8 mouse cellular contexts compared by ENCODE assay signal in genomic region chr7:62463007-62463877, GRCm38 (mm10). TPM values are rescaled to one million over a fixed set of nuclear protein-coding genes. Genes with fewer than 3 reads are reported as not detected.
DNase-seq lines count a peak whose midpoint lies in the region; ATAC-seq lines count a peak whose summit lies in the region.

No protein-coding gene starts in this region.

- H3K27ac ChIP-seq in heart, embryonic 14.5 days (replicated peaks in 1 of 2; ENCODE audit: control insufficient read depth in 1 of 2, insufficient read depth in 1 of 2, low read depth in 2 of 2, low read length in 2 of 2) = peak overlapping the region; percentile 39 to 76
- peak overlapping the region; percentile 61 for H3K27ac ChIP-seq in midbrain, embryonic 16.5 days (ENCODE audit: low read length)

- H3K9ac ChIP-seq in heart, embryonic 14.5 days (ENCODE audit: low read length) = peak overlapping the region; percentile 73
- peak overlapping the region; percentile 63 for H3K9ac ChIP-seq in midbrain, embryonic 16.5 days (ENCODE audit: low read depth, low read length)

- WGBS in heart, embryonic 14.5 days = 23% methylated on average over 55 of the region's 55 CpGs
- 29% methylated on average over 55 of the region's 55 CpGs for WGBS in midbrain, embryonic 16.5 days

- DNase-seq in cerebellum, postnatal 36 days = peak; percentile 2
- DNase-seq in cerebellum, adult 11 months = no peak
- DNase-seq in 3T3-L1 (ENCODE audit: low read depth, low spot score) = peak; percentile 48
- peak; percentile 54 for DNase-seq in embryo, embryonic 11 days
- peak; percentile 5 to 34 for DNase-seq in kidney, postnatal 25 days
- no peak for DNase-seq in natural killer cell, adult 2 months (ENCODE audit: low spot score in 2 of 2)

- no peak; the same call in 1 of the 2 replicates for ATAC-seq in heart, embryonic 14.5 days (ENCODE audit: insufficient number of reproducible peaks, insufficient read depth, low FRiP score, low read depth)
- peak; percentile 50 for ATAC-seq in midbrain, embryonic 16.5 days

- H3K4me3 ChIP-seq in heart, embryonic 14.5 days (ENCODE audit: control insufficient read depth in 1 of 2, insufficient read depth in 1 of 2, low read depth in 1 of 2, low read length in 2 of 2) = peak overlapping the region; percentile 56 to 69
- H3K4me3 ChIP-seq in midbrain, embryonic 16.5 days (ENCODE audit: low read depth, low read length) = peak overlapping the region; percentile 54

- no peaks in the 10 kb centered on the region for H3K4me1 ChIP-seq in heart, embryonic 14.5 days (ENCODE audit: control insufficient read depth in 2 of 2, insufficient read depth in 2 of 2, low read length in 2 of 2)
- H3K4me1 ChIP-seq in midbrain, embryonic 16.5 days (ENCODE audit: control insufficient read depth, insufficient read depth, low read length) = 0 out of 2 replicates have a peak, but pooled peaks cover 4% of the 10 kb centered on the region

- H3K9me3 ChIP-seq in heart, embryonic 14.5 days (ENCODE audit: control insufficient read depth, low read length) = no peaks in the 10 kb centered on the region; the same call in 1 of the 2 replicates
- H3K9me3 ChIP-seq in midbrain, embryonic 16.5 days (replicated peaks; ENCODE audit: control insufficient read depth, low read length, poor library complexity, severe bottlenecking) = peaks cover 5% of the 10 kb centered on the region

- H3K4me2 ChIP-seq in heart, embryonic 14.5 days (ENCODE audit: low read length) = peak overlapping the region; percentile 66
- peak overlapping the region; percentile 80 for H3K4me2 ChIP-seq in midbrain, embryonic 16.5 days (ENCODE audit: low read length)

- no peaks in the 10 kb centered on the region for H3K27me3 ChIP-seq in heart, embryonic 14.5 days (ENCODE audit: control insufficient read depth, insufficient read depth, low read length)
- H3K27me3 ChIP-seq in midbrain, embryonic 16.5 days (ENCODE audit: control insufficient read depth, insufficient read depth, low read depth, low read length) = no peaks in the 10 kb centered on the region

- no peaks in the 10 kb centered on the region for H3K36me3 ChIP-seq in heart, embryonic 14.5 days (ENCODE audit: control insufficient read depth, insufficient read depth, low read length)
- H3K36me3 ChIP-seq in midbrain, embryonic 16.5 days (ENCODE audit: control insufficient read depth, insufficient read depth, low read length) = no peaks in the 10 kb centered on the region

RNA-seq across cellular contexts. Expression of gene Peg12, which starts 1.1 kb away (rescaled TPM):
- polyA plus RNA-seq in heart, embryonic 14.5 days (2014; fragmentation: Nextera tagmentation; extraction: Ambion mirVana) = 6.5 and 8.8 TPM in 2 replicates
- 7.8 and 10.0 TPM in 2 replicates for polyA plus RNA-seq in midbrain, embryonic 16.5 days (2015; fragmentation: Nextera tagmentation; extraction: Ambion mirVana)

RNA-seq across cellular contexts. Expression of gene Mkrn3, which starts 43.3 kb away (rescaled TPM):
- 1.7 and 2.6 TPM in 2 replicates for polyA plus RNA-seq in heart, embryonic 14.5 days (2014; fragmentation: Nextera tagmentation; extraction: Ambion mirVana)
- 28.6 and 30.0 TPM in 2 replicates for polyA plus RNA-seq in midbrain, embryonic 16.5 days (2015; fragmentation: Nextera tagmentation; extraction: Ambion mirVana)

Comparison
In these comparisons a context has a peak if more than half of its experiments do, and no peak if none do; other contexts are left out.
1. DNase-seq: peak in cerebellum, postnatal 36 days (2 of 2), 3T3-L1 (single experiment), embryo, embryonic 11 days (single experiment) and kidney, postnatal 25 days (2 of 2); none in cerebellum, adult 11 months (single experiment) and natural killer cell, adult 2 months (0 of 2).